Mouse (Mus musculus) ES-Bruce4 (cell line): ENCODE results near the gene Sestd1.

Experiments
- CTCF ChIP-seq: IDR thresholded peaks from one replicate; pipeline ENCODE4 v1.8.1; 2011; ENCODE audit warnings: low read depth, low read length
- EP300 ChIP-seq: IDR thresholded peaks from 2 replicates; pipeline ENCODE4 v1.6.1; 2011; ENCODE audit warnings: low read depth, low read length; ENCODE audit not compliant: insufficient read depth
- POLR2A ChIP-seq: IDR thresholded peaks from one replicate; pipeline ENCODE4 v1.8.1; 2011; ENCODE audit warnings: low read length; ENCODE audit not compliant: insufficient read depth

DNA sequence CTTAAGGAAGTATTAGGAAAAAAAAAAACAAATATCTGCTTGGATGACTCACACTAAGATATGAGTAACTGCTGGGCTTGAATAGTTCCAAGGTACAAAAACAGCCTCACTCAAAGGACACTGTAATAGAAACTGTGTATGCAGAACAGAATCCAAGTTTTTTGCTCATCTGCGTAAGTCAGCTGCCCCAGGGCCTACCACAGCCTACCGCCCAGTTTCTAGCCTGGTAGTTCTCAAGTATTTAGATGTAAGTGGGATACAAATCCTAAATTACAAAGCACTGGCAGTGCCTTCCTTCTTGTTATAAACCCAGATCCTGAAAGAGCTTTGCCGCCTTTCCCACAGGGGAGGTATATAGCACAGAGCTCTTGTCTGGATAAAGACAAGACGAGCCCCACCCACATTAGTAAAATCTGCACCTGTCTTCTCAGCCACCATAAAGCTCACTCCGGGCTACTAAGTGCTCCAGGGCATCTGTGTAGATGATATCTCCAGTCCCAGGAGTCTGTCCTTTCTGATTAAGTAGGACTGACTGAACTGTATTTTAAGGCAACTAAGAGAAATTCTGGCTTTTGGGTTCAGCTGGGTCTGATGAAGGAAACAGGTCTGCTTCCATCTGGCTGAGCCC is 11.7 kb downstream of the Sestd1 start:
- no peak for TF ChIP-seq POLR2A
- TF ChIP-seq CTCF: no peak
- TF ChIP-seq EP300: no peak
